Mouse (Mus musculus): ENCODE data around the gene Hephl1. TPM values are rescaled to one million over a fixed set of nuclear protein-coding genes. Genes with fewer than 3 reads are reported as not detected.

Gene Hephl1
- polyA plus RNA-seq, 1 experiment from 2014 or later: not detected

GRCm38 (mm10) chr9:15033568-15034160 lies 78.2 kb downstream of the Hephl1 start:
- H3K27me3 ChIP-seq (ENCODE audit: control insufficient read depth, insufficient read depth, low read length): no peaks in the 10 kb centered on the region
- H3K4me3 ChIP-seq (replicated peaks; ENCODE audit: low read depth, low read length): no peak overlapping the region
- H3K27ac ChIP-seq (replicated peaks; ENCODE audit: low read depth, low read length): no peak overlapping the region
- no peak overlapping the region for H3K9ac ChIP-seq (replicated peaks; ENCODE audit: low read length)
- H3K36me3 ChIP-seq (ENCODE audit: control insufficient read depth, insufficient read depth, low read length): peaks cover 15% of the 10 kb centered on the region; the same call in 1 of the 2 replicates
- ATAC-seq (ENCODE audit: low FRiP score, low TSS enrichment) (no peak), DNase-seq (peak; percentile 67)
- 68% methylated on average over 5 of the region's 5 CpGs for WGBS
- H3K4me1 ChIP-seq (ENCODE audit: control insufficient read depth, insufficient read depth, low read length): peaks cover 8% of the 10 kb centered on the region; the same call in 1 of the 2 replicates
- no peaks in the 10 kb centered on the region for H3K9me3 ChIP-seq (ENCODE audit: control insufficient read depth, low read length)
- H3K4me2 ChIP-seq (ENCODE audit: low read length): no peak overlapping the region

- Histone ChIP-seq H3K9me3 (ENCODE audit: control insufficient read depth, low read length) (no peaks in the 10 kb centered on the region), H3K4me3 (replicated peaks; ENCODE audit: low read depth, low read length) (no peak overlapping the region), H3K4me2 (ENCODE audit: low read length) (no peak overlapping the region), H3K36me3 (ENCODE audit: control insufficient read depth, insufficient read depth, low read length) (peaks cover 15% of the 10 kb centered on the region; the same call in 1 of the 2 replicates), H3K4me1 (ENCODE audit: control insufficient read depth, insufficient read depth, low read length) (peaks cover 8% of the 10 kb centered on the region; the same call in 1 of the 2 replicates), H3K9ac (replicated peaks; ENCODE audit: low read length) (no peak overlapping the region), H3K27ac (replicated peaks; ENCODE audit: low read depth, low read length) (no peak overlapping the region), H3K27me3 (ENCODE audit: control insufficient read depth, insufficient read depth, low read length) (no peaks in the 10 kb centered on the region)
- DNase-seq (no peak), ATAC-seq (ENCODE audit: low FRiP score, low TSS enrichment) (no peak)
- 91% methylated on average over 4 of the region's 4 CpGs for WGBS
These were observed 79.1 kb downstream of the Hephl1 start for GRCm38 (mm10) chr9:15032797-15033196.

- H3K9me3 ChIP-seq (ENCODE audit: control insufficient read depth, low read length): no peaks in the 10 kb centered on the region
- WGBS: 85% methylated on average over 8 of the region's 8 CpGs
- H3K27ac ChIP-seq (replicated peaks; ENCODE audit: low read depth, low read length): no peak overlapping the region
- no peaks in the 10 kb centered on the region for H3K27me3 ChIP-seq (ENCODE audit: control insufficient read depth, insufficient read depth, low read length)
- H3K4me2 ChIP-seq (ENCODE audit: low read length): no peak overlapping the region
- peak; percentile 27 for DNase-seq
- no peak overlapping the region for H3K9ac ChIP-seq (replicated peaks; ENCODE audit: low read length)
- ATAC-seq (ENCODE audit: low FRiP score, low TSS enrichment): no peak
- H3K4me3 ChIP-seq (replicated peaks; ENCODE audit: low read depth, low read length): no peak overlapping the region
- H3K36me3 ChIP-seq (ENCODE audit: control insufficient read depth, insufficient read depth, low read length): peaks cover 17% of the 10 kb centered on the region; the same call in 1 of the 2 replicates
- H3K4me1 ChIP-seq (ENCODE audit: control insufficient read depth, insufficient read depth, low read length): no peaks in the 10 kb centered on the region
These were observed 81.1 kb downstream of the Hephl1 start for GRCm38 (mm10) chr9:15030771-15031170.

- H3K4me3 ChIP-seq (replicated peaks; ENCODE audit: low read depth, low read length): no peak overlapping the region
- no peak for ATAC-seq (ENCODE audit: low FRiP score, low TSS enrichment)
- no peaks in the 10 kb centered on the region for H3K9me3 ChIP-seq (ENCODE audit: control insufficient read depth, low read length)
- peaks cover 17% of the 10 kb centered on the region; the same call in 1 of the 2 replicates for H3K36me3 ChIP-seq (ENCODE audit: control insufficient read depth, insufficient read depth, low read length)
- H3K27me3 ChIP-seq (ENCODE audit: control insufficient read depth, insufficient read depth, low read length): no peaks in the 10 kb centered on the region
- 50% methylated on average over 5 of the region's 5 CpGs for WGBS
- H3K9ac ChIP-seq (replicated peaks; ENCODE audit: low read length): no peak overlapping the region
- H3K4me1 ChIP-seq (ENCODE audit: control insufficient read depth, insufficient read depth, low read length): no peaks in the 10 kb centered on the region
- DNase-seq: peak; percentile 62
- no peak overlapping the region for H3K27ac ChIP-seq (replicated peaks; ENCODE audit: low read depth, low read length)
- H3K4me2 ChIP-seq (ENCODE audit: low read length): no peak overlapping the region
These were observed 82.7 kb downstream of the Hephl1 start for GRCm38 (mm10) chr9:15029025-15029727.

GRCm38 (mm10) chr9:15027725-15028124 lies 84.2 kb downstream of the Hephl1 start:
- no peak for DNase-seq
- H3K9ac ChIP-seq (replicated peaks; ENCODE audit: low read length): no peak overlapping the region
- H3K4me1 ChIP-seq (ENCODE audit: control insufficient read depth, insufficient read depth, low read length): no peaks in the 10 kb centered on the region
- no peak overlapping the region for H3K27ac ChIP-seq (replicated peaks; ENCODE audit: low read depth, low read length)
- no peak for ATAC-seq (ENCODE audit: low FRiP score, low TSS enrichment)
- H3K4me2 ChIP-seq (ENCODE audit: low read length): no peak overlapping the region
- peaks cover 14% of the 10 kb centered on the region; the same call in 1 of the 2 replicates for H3K36me3 ChIP-seq (ENCODE audit: control insufficient read depth, insufficient read depth, low read length)
- H3K27me3 ChIP-seq (ENCODE audit: control insufficient read depth, insufficient read depth, low read length): no peaks in the 10 kb centered on the region
- WGBS: 74% methylated on average over 3 of the region's 3 CpGs
- H3K4me3 ChIP-seq (replicated peaks; ENCODE audit: low read depth, low read length): no peak overlapping the region
- no peaks in the 10 kb centered on the region for H3K9me3 ChIP-seq (ENCODE audit: control insufficient read depth, low read length)

- Histone ChIP-seq H3K4me1 (ENCODE audit: control insufficient read depth, insufficient read depth, low read length) (no peaks in the 10 kb centered on the region), H3K4me3 (replicated peaks; ENCODE audit: low read depth, low read length) (no peak overlapping the region), H3K9me3 (ENCODE audit: control insufficient read depth, low read length) (no peaks in the 10 kb centered on the region), H3K27me3 (ENCODE audit: control insufficient read depth, insufficient read depth, low read length) (no peaks in the 10 kb centered on the region), H3K27ac (replicated peaks; ENCODE audit: low read depth, low read length) (no peak overlapping the region), H3K4me2 (ENCODE audit: low read length) (no peak overlapping the region), H3K36me3 (ENCODE audit: control insufficient read depth, insufficient read depth, low read length) (peaks cover 33% of the 10 kb centered on the region), H3K9ac (replicated peaks; ENCODE audit: low read length) (no peak overlapping the region)
- 100% methylated on average over 1 of the region's 1 CpGs for WGBS
- DNase-seq (no peak), ATAC-seq (ENCODE audit: low FRiP score, low TSS enrichment) (no peak)
These were observed 88.9 kb downstream of the Hephl1 start for GRCm38 (mm10) chr9:15023049-15023448.

- no peak overlapping the region for H3K27ac ChIP-seq (replicated peaks; ENCODE audit: low read depth, low read length)
- H3K9ac ChIP-seq (replicated peaks; ENCODE audit: low read length): no peak overlapping the region
- ATAC-seq (ENCODE audit: low FRiP score, low TSS enrichment): no peak
- 71% methylated on average over 9 of the region's 9 CpGs for WGBS
- no peaks in the 10 kb centered on the region for H3K9me3 ChIP-seq (ENCODE audit: control insufficient read depth, low read length)
- H3K27me3 ChIP-seq (ENCODE audit: control insufficient read depth, insufficient read depth, low read length): no peaks in the 10 kb centered on the region
- no peak for DNase-seq
- no peaks in the 10 kb centered on the region for H3K4me1 ChIP-seq (ENCODE audit: control insufficient read depth, insufficient read depth, low read length)
- H3K4me2 ChIP-seq (ENCODE audit: low read length): no peak overlapping the region
- H3K36me3 ChIP-seq (ENCODE audit: control insufficient read depth, insufficient read depth, low read length): peaks cover 33% of the 10 kb centered on the region
- no peak overlapping the region for H3K4me3 ChIP-seq (replicated peaks; ENCODE audit: low read depth, low read length)
These were observed 90.8 kb downstream of the Hephl1 start for GRCm38 (mm10) chr9:15021156-15021555.

GRCm38 (mm10) chr9:15020561-15021080 lies 91.3 kb downstream of the Hephl1 start:
- no peaks in the 10 kb centered on the region for H3K4me1 ChIP-seq (ENCODE audit: control insufficient read depth, insufficient read depth, low read length)
- no peak overlapping the region for H3K4me2 ChIP-seq (ENCODE audit: low read length)
- H3K9me3 ChIP-seq (ENCODE audit: control insufficient read depth, low read length): no peaks in the 10 kb centered on the region
- no peak overlapping the region for H3K9ac ChIP-seq (replicated peaks; ENCODE audit: low read length)
- no peaks in the 10 kb centered on the region for H3K27me3 ChIP-seq (ENCODE audit: control insufficient read depth, insufficient read depth, low read length)
- no peak for DNase-seq
- 92% methylated on average over 5 of the region's 5 CpGs for WGBS
- no peak for ATAC-seq (ENCODE audit: low FRiP score, low TSS enrichment)
- peaks cover 33% of the 10 kb centered on the region for H3K36me3 ChIP-seq (ENCODE audit: control insufficient read depth, insufficient read depth, low read length)
- no peak overlapping the region for H3K27ac ChIP-seq (replicated peaks; ENCODE audit: low read depth, low read length)
- H3K4me3 ChIP-seq (replicated peaks; ENCODE audit: low read depth, low read length): no peak overlapping the region

GRCm38 (mm10) chr9:15018756-15019131 lies 93.2 kb downstream of the Hephl1 start:
- no peak overlapping the region for H3K27ac ChIP-seq (replicated peaks; ENCODE audit: low read depth, low read length)
- no peak overlapping the region for H3K9ac ChIP-seq (replicated peaks; ENCODE audit: low read length)
- no peak overlapping the region for H3K4me2 ChIP-seq (ENCODE audit: low read length)
- 92% methylated on average over 5 of the region's 5 CpGs for WGBS
- H3K27me3 ChIP-seq (ENCODE audit: control insufficient read depth, insufficient read depth, low read length): no peaks in the 10 kb centered on the region
- ATAC-seq (ENCODE audit: low FRiP score, low TSS enrichment) (no peak), DNase-seq (no peak)
- no peaks in the 10 kb centered on the region for H3K4me1 ChIP-seq (ENCODE audit: control insufficient read depth, insufficient read depth, low read length)
- H3K4me3 ChIP-seq (replicated peaks; ENCODE audit: low read depth, low read length): no peak overlapping the region
- no peaks in the 10 kb centered on the region for H3K9me3 ChIP-seq (ENCODE audit: control insufficient read depth, low read length)
- H3K36me3 ChIP-seq (ENCODE audit: control insufficient read depth, insufficient read depth, low read length): peaks cover 39% of the 10 kb centered on the region

All from midbrain, embryonic 14.5 days (tissue).